Mouse (Mus musculus) C2C12 (cell line): ENCODE results near the gene Sult3a1. TPM values are rescaled to one million over a fixed set of nuclear protein-coding genes. Genes with fewer than 3 reads are reported as not detected.

ENCODE experiments used
- H3K27me3 ChIP-seq: one replicate; pipeline ENCODE4 v1.6.1; 2011; ENCODE audit not compliant: control insufficient read depth, insufficient read depth, insufficient read length
- H3K36me3 ChIP-seq: one replicate; pipeline ENCODE4 v1.6.1; 2011; ENCODE audit not compliant: control insufficient read depth, insufficient read depth
- H3K4me3 ChIP-seq: one replicate; pipeline ENCODE4 v1.5.1; 2011; ENCODE audit warnings: mild to moderate bottlenecking, control low read depth; ENCODE audit not compliant: poor library complexity, insufficient read depth, severe bottlenecking
- H3K79me2 ChIP-seq: one replicate; pipeline ENCODE4 v1.6.1; 2011; ENCODE audit not compliant: control insufficient read depth, insufficient read depth
- H3K79me3 ChIP-seq: one replicate; pipeline ENCODE4 v1.6.1; 2011; ENCODE audit warnings: low read depth, control low read depth
- H3ac ChIP-seq: one replicate; pipeline ENCODE3; 2011; ENCODE audit warnings: low read depth; ENCODE audit not compliant: control insufficient read depth, insufficient read length
- CEBPB ChIP-seq: IDR thresholded peaks from one replicate; pipeline ENCODE4 v1.6.1; 2011; ENCODE audit warnings: low read depth, mild to moderate bottlenecking, control low read depth, moderate library complexity
- CTCF ChIP-seq: IDR thresholded peaks from one replicate; pipeline ENCODE4 v1.5.1; 2011; ENCODE audit not compliant: control insufficient read depth, insufficient read depth, insufficient read length
- FOSL1 ChIP-seq: IDR thresholded peaks from one replicate; pipeline ENCODE4 v1.8.0; 2011; ENCODE audit warnings: mild to moderate bottlenecking, low read length; ENCODE audit not compliant: poor library complexity, insufficient read depth, severe bottlenecking
- MAX ChIP-seq: IDR thresholded peaks from one replicate; pipeline ENCODE4 v1.6.1; 2011; ENCODE audit warnings: mild to moderate bottlenecking, control low read depth
- MYOD1 ChIP-seq: IDR thresholded peaks from one replicate; pipeline ENCODE4 v1.6.1; 2011; ENCODE audit warnings: low read depth; ENCODE audit not compliant: control insufficient read depth, insufficient read length
- MYOG ChIP-seq: IDR thresholded peaks from one replicate; pipeline ENCODE4 v1.6.1; 2011; ENCODE audit not compliant: control insufficient read depth, insufficient read length; ENCODE audit errors: extremely low read depth
- USF1 ChIP-seq: IDR thresholded peaks from one replicate; pipeline ENCODE4 v1.6.1; 2011; ENCODE audit warnings: low read depth, mild to moderate bottlenecking, control low read depth, moderate library complexity
- long read RNA-seq, 2 experiments: library from polyadenylated mRNA; unstranded; transcript quantifications; one replicate each; pipeline ENCODE4 v2.0.0; 2019 to 2020
- polyA plus RNA-seq: library from polyadenylated mRNA; unstranded; fragments of >200 nt; fragmentation: generic; extraction: Trizol; gene quantifications from one replicate; pipeline ENCODE4 v1.2.1, GENCODE M21; 2012; ENCODE audit warnings: missing spikeins

Sult3a1 gene
- polyA plus RNA-seq: not detected
- long read RNA-seq, experiment 1: 0 reads
- long read RNA-seq, experiment 2: 0 reads

DNA sequence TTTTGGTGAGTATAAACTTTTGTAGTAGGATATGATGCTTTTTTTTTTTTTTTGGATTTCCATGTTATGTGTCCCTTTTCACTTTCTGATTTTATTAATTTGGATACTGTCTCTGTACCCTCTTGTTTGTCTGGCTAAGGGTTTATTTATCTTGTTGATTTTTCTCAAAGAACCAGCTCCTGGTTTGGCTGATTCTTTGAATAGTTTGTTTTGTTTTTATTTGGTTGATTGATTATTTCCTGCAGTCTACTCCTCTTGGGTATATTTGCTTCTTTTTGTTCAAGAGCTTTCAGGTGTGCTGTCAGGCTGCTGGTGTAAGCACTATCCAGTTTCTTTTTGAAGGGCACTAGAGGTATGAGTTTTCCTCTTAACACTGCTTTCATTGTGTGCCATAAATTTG, at the start of gene Sult3a1:
TSS of gene Sult3a1 (plus strand) at position 301 of the 400 bp plus-strand sequence.
- Histone ChIP-seq H3K4me3 (no peak within 1 kb of the TSS), H3K79me2 (no peaks in the 10 kb centered on the region), H3K27me3 (no peaks in the 10 kb centered on the region), H3K36me3 (no peaks in the 10 kb centered on the region), H3ac (no peak within 1 kb of the TSS), H3K79me3 (no peaks in the 10 kb centered on the region)
- TF ChIP-seq MYOD1: no peak
- no peak for TF ChIP-seq FOSL1
- TF ChIP-seq USF1: no peak

- Histone ChIP-seq H3K4me3 (no peak overlapping the region), H3K36me3 (no peaks in the 10 kb centered on the region), H3K79me2 (no peaks in the 10 kb centered on the region), H3K79me3 (no peaks in the 10 kb centered on the region), H3ac (no peak overlapping the region), H3K27me3 (no peaks in the 10 kb centered on the region)
- TF ChIP-seq MAX (no peak), CTCF (no peak), FOSL1 (no peak), CEBPB (no peak), MYOD1 (no peak), MYOG (no peak), USF1 (no peak)
Measured at GRCm38 (mm10) chr10:33811807-33812206, 45.7 kb upstream of the Sult3a1 start.

GRCm38 (mm10) chr10:33814266-33814665, 43.3 kb upstream of the Sult3a1 start:
- no peaks in the 10 kb centered on the region for H3K79me2 ChIP-seq
- H3K27me3 ChIP-seq: no peaks in the 10 kb centered on the region
- TF ChIP-seq MYOG (no peak), MYOD1 (no peak), USF1 (no peak), CTCF (no peak), MAX (no peak), FOSL1 (no peak)
- no peaks in the 10 kb centered on the region for H3K79me3 ChIP-seq
- no peak overlapping the region for H3ac ChIP-seq
- no peak overlapping the region for H3K4me3 ChIP-seq
- H3K36me3 ChIP-seq: no peaks in the 10 kb centered on the region

DNA sequence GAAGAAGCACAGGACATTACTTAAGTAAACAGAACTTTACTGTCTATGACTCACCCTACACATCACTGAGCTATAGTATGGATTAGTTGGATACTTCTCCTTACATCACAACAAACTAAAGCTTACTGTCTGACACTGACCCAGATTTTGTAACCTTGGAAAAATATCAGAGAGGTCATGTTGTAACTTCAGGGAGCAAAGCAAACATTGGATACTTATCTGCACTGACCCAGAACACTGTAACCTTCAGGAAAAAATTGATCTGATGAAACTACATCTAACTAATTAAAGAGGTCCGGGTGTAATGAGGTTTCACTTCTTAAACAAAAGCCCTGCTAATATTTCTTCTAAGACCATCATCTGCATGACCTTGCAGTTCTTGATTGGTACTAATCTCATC, 40.6 kb upstream of the Sult3a1 start:
- Histone ChIP-seq H3K79me2 (no peaks in the 10 kb centered on the region), H3K27me3 (no peaks in the 10 kb centered on the region), H3ac (no peak overlapping the region), H3K36me3 (no peaks in the 10 kb centered on the region), H3K79me3 (no peaks in the 10 kb centered on the region), H3K4me3 (no peak overlapping the region)
- TF ChIP-seq FOSL1: no peak
- TF ChIP-seq CEBPB: no peak
- no peak for TF ChIP-seq MAX
- TF ChIP-seq CTCF: no peak
- TF ChIP-seq MYOD1: no peak

- no peaks in the 10 kb centered on the region for H3K36me3 ChIP-seq
- no peak overlapping the region for H3ac ChIP-seq
- H3K79me2 ChIP-seq: no peaks in the 10 kb centered on the region
- no peaks in the 10 kb centered on the region for H3K79me3 ChIP-seq
- no peak overlapping the region for H3K4me3 ChIP-seq
- H3K27me3 ChIP-seq: no peaks in the 10 kb centered on the region
- no peak for TF ChIP-seq MYOG
Measured at GRCm38 (mm10) chr10:33820892-33821291, 36.6 kb upstream of the Sult3a1 start.

DNA sequence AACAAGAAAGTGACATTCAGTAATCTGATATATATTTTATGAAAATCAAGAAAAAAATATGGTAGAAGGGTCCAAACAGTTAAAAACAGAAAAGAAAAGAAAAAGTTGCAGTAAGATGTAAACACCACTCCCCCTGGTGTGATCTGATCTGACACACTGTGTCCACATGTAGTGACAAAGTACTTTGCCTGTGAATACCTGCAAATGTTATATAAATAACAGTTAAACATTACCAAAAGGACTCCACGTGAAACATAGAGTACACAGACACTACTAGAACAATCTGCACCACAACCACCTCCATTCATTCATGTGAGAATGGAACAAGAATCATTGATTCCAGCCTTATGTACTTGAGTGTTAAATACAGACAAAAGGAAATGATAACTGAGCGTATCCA, 8.5 kb downstream of the Sult3a1 start:
- H3K79me3 ChIP-seq: no peaks in the 10 kb centered on the region
- TF ChIP-seq CTCF (no peak), MYOG (no peak), CEBPB (no peak), FOSL1 (no peak), MYOD1 (no peak), MAX (no peak)
- no peaks in the 10 kb centered on the region for H3K36me3 ChIP-seq
- H3K79me2 ChIP-seq: no peaks in the 10 kb centered on the region
- no peak overlapping the region for H3ac ChIP-seq
- H3K27me3 ChIP-seq: no peaks in the 10 kb centered on the region
- no peak overlapping the region for H3K4me3 ChIP-seq
